Mouse (Mus musculus): ENCODE measurements around the gene Kmt5c. TPM values are rescaled to one million over a fixed set of nuclear protein-coding genes. Genes with fewer than 3 reads are reported as not detected.
A peak's percentile ranks its signal among the peaks of the same experiment; 100 is the strongest.

The Kmt5c gene
- polyA plus RNA-seq (2014; fragmentation: Nextera tagmentation; extraction: Ambion mirVana): 54.6 and 57.1 TPM in 2 replicates

DNA sequence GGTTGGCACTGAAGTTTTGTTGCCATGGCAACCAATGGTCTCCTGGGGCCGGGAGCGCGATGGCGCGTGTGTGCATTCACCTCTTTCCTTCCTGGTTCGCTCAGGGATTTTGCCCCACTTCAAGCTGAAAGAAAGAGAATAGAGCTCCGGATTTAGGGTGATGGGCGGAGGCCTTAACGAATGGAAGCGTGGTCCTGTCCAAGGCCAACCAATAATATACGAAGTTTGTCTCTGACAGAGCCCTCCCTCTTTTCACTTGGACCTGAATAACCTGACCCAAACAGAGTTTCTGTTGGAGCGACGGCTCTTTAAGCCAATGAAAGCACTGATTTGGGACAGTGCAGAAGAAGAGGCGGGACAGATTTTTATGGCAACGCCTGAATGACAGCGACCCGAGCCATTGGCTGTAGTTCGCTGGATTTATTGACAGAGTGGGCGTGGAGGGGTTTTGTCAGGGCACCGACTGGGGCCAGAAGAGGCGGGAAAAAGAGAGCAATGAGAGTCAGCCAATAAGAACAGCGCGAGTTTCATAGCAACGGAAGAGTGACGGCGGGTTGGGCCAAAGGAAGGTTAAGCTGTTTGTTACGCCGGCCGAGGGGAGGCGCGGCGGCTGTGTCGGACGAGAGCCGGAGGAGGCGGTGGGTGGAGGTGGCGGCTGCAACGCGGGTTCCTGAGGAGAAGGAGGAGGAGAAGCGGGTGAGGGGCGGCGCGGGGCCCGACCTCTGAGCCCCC, at the start of gene Kmt5c:
TSS of gene Kmt5c (plus strand) at position 572 of the 732 bp plus-strand sequence.
- ATAC-seq: peak; percentile 96
- H3K4me3 ChIP-seq (ENCODE audit: low read depth, low read length): peak within 1 kb of the TSS; percentile 67
- peak within 1 kb of the TSS; percentile 90 for H3K9ac ChIP-seq (ENCODE audit: low read length)
- H3K36me3 ChIP-seq (ENCODE audit: control insufficient read depth, insufficient read depth, low read length): 0 out of 2 replicates have a peak, but pooled peaks cover 4% of the 10 kb centered on the region
- WGBS: under 1% methylated on average over 39 of the region's 44 CpGs
- H3K27me3 ChIP-seq (replicated peaks; ENCODE audit: control insufficient read depth, insufficient read depth, low read length): no peaks in the 10 kb centered on the region
- DNase-seq (ENCODE audit: low spot score): peak; percentile 100
- H3K27ac ChIP-seq (ENCODE audit: low read depth, low read length): peak within 1 kb of the TSS; percentile 91
- peak within 1 kb of the TSS; percentile 68 for H3K4me2 ChIP-seq (ENCODE audit: low read length)
- H3K4me1 ChIP-seq (ENCODE audit: control insufficient read depth, insufficient read depth, low read length): peaks cover 21% of the 10 kb centered on the region
- no peaks in the 10 kb centered on the region for H3K9me3 ChIP-seq (replicated peaks; ENCODE audit: control insufficient read depth, low read length)

DNA sequence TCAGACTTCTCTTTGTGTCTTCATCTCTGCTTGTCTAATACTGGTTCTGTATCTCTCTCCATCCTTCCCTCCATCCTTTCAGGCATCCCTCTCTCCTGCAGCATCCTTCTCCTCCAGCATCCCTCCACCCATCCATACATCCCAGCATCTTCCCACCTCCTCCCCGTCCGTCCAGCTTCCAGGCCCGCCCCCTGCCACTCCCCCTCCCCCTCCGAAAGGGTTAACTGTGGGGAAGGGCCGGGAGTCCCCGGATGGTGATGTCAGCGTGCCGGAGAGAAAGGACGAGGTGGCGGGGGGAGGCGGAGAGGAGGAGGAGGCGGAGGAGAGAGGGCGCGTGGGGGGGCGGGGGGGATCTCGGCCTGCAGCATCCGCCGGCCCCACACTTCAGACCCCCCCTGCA, 49.5 kb upstream of the Kmt5c start, which contains the start of gene Brsk1:
TSS of gene Brsk1 (plus strand) at position 218 of the 400 bp plus-strand sequence.
- Histone ChIP-seq H3K9me3 (replicated peaks; ENCODE audit: control insufficient read depth, low read length) (no peaks in the 10 kb centered on the region), H3K36me3 (ENCODE audit: control insufficient read depth, insufficient read depth, low read length) (peaks cover 31% of the 10 kb centered on the region), H3K4me3 (ENCODE audit: low read depth, low read length) (peak within 1 kb of the TSS; percentile 97), H3K9ac (ENCODE audit: low read length) (peak within 1 kb of the TSS; percentile 100), H3K4me2 (ENCODE audit: low read length) (peak within 1 kb of the TSS; percentile 77), H3K27ac (ENCODE audit: low read depth, low read length) (peak within 1 kb of the TSS; percentile 97), H3K27me3 (replicated peaks; ENCODE audit: control insufficient read depth, insufficient read depth, low read length) (no peaks in the 10 kb centered on the region), H3K4me1 (ENCODE audit: control insufficient read depth, insufficient read depth, low read length) (peaks cover 6% of the 10 kb centered on the region)
- ATAC-seq (peak; percentile 93), DNase-seq (ENCODE audit: low spot score) (peak; percentile 95)
- WGBS: under 1% methylated on average over 9 of the region's 18 CpGs

DNA sequence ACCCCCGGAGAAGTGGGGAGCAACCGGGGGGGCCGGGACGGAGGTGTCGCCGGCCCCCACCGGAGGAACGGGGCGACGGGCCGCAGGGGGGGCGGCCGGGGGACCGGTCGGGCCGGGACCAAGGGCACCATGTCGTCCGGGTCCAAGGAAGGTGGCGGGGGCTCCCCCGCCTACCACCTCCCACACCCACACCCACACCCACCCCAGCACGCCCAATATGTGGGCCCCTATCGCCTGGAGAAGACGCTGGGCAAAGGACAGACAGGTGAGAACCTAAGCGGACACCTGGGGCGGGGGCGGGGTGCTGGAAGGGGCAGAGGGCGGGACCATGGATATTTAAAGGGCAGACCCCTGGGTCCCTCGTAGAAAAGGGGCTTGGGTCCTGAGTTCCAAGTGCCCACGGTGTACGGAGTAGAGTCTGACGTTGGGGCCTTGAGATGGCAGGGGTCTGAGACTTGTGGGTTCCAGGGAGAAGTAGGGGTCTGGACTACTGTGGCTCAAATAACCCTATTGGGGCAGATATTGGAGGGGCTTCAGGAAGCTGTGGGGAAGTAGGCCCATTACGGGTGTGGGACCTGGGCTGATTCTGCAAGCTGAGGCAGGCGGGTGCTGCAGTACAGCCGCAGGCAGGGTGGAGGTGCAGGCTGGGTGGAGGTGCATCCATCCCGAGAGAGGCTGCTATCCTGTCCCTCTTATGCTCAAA, 48.8 kb upstream of the Kmt5c start:
- 4% methylated on average over 22 of the region's 35 CpGs for WGBS
- ATAC-seq (peak; percentile 70), DNase-seq (ENCODE audit: low spot score) (peak; percentile 34)
- H3K4me3 ChIP-seq (ENCODE audit: low read depth, low read length): peak overlapping the region; percentile 97
- peaks cover 38% of the 10 kb centered on the region for H3K36me3 ChIP-seq (ENCODE audit: control insufficient read depth, insufficient read depth, low read length)
- H3K27ac ChIP-seq (ENCODE audit: low read depth, low read length): peak overlapping the region; percentile 97
- H3K9me3 ChIP-seq (replicated peaks; ENCODE audit: control insufficient read depth, low read length): no peaks in the 10 kb centered on the region
- H3K4me1 ChIP-seq (ENCODE audit: control insufficient read depth, insufficient read depth, low read length): peaks cover 6% of the 10 kb centered on the region
- H3K4me2 ChIP-seq (ENCODE audit: low read length): peak overlapping the region; percentile 77
- H3K27me3 ChIP-seq (replicated peaks; ENCODE audit: control insufficient read depth, insufficient read depth, low read length): no peaks in the 10 kb centered on the region
- H3K9ac ChIP-seq (ENCODE audit: low read length): peak overlapping the region; percentile 100

DNA sequence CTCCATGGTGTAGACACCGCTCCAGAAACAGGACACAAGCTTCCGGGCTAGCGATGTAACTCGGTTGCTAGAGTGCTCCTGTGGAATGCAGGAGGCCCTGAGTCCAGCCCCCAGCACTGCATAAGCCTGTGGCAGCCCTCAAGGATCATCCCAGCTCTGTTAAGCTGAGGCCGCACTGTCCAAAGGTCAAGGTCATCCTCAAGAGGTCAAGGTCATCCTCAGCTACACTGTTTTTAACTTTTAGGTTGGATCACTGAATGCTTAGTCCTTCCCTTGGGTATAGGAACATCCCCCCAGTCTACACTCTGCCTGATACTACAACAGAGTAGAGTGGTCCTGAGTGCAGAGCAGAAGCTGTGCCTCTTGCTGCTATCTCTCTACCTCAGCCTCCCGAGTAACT, 46.9 kb upstream of the Kmt5c start:
- no peaks in the 10 kb centered on the region for H3K27me3 ChIP-seq (replicated peaks; ENCODE audit: control insufficient read depth, insufficient read depth, low read length)
- 85% methylated on average over 6 of the region's 6 CpGs for WGBS
- ATAC-seq (no peak), DNase-seq (ENCODE audit: low spot score) (no peak)
- H3K4me1 ChIP-seq (ENCODE audit: control insufficient read depth, insufficient read depth, low read length): peaks cover 6% of the 10 kb centered on the region
- H3K9me3 ChIP-seq (replicated peaks; ENCODE audit: control insufficient read depth, low read length): no peaks in the 10 kb centered on the region
- peaks cover 57% of the 10 kb centered on the region for H3K36me3 ChIP-seq (ENCODE audit: control insufficient read depth, insufficient read depth, low read length)
- no peak overlapping the region for H3K27ac ChIP-seq (ENCODE audit: low read depth, low read length)
- no peak overlapping the region for H3K4me3 ChIP-seq (ENCODE audit: low read depth, low read length)
- no peak overlapping the region for H3K4me2 ChIP-seq (ENCODE audit: low read length)
- H3K9ac ChIP-seq (ENCODE audit: low read length): no peak overlapping the region

DNA sequence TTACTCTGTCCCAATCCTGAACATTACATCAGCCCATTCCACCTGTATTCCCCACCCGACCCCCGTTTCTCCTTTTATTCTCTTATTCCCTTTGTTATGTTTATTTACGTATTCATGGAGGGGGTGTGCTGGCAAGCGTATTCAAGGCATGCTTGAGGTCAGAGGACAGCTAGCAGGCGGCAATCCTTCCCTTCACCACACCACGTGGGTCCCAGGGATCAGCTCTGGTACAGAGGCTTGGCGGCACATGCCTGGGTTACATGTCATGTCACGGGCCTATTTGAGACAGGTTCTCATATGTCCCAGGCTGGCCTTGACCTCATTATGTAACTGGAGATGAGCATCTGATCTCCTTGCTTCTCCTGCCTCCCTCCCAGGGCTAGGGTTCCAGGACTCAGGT, 37.6 kb upstream of the Kmt5c start:
- Histone ChIP-seq H3K27ac (ENCODE audit: low read depth, low read length) (no peak overlapping the region), H3K9me3 (replicated peaks; ENCODE audit: control insufficient read depth, low read length) (no peaks in the 10 kb centered on the region), H3K9ac (ENCODE audit: low read length) (no peak overlapping the region), H3K4me1 (ENCODE audit: control insufficient read depth, insufficient read depth, low read length) (no peaks in the 10 kb centered on the region), H3K36me3 (ENCODE audit: control insufficient read depth, insufficient read depth, low read length) (peaks cover 93% of the 10 kb centered on the region), H3K4me3 (ENCODE audit: low read depth, low read length) (no peak overlapping the region), H3K4me2 (ENCODE audit: low read length) (no peak overlapping the region), H3K27me3 (replicated peaks; ENCODE audit: control insufficient read depth, insufficient read depth, low read length) (no peaks in the 10 kb centered on the region)
- 50% methylated on average over 8 of the region's 8 CpGs for WGBS
- DNase-seq (ENCODE audit: low spot score) (no peak), ATAC-seq (no peak)

DNA sequence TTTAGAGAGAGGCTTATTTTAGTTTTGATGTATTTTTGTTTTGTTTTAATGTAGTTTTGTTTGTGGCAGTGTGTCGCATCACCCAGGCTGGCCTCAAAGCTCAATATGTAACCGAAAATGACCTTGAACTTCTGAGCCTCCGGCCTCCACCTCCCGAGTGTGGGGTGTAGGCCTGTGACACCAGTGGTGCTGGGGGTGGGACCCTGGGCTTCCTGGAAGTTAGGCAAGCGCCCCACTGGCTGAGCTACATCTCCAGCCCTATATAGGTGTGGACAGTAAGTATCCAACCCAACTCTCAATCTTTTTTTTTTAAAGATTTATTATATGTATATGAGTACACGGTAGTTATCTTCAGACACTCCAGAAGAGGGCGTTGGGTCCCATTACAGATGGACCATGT, 36.7 kb upstream of the Kmt5c start:
- Histone ChIP-seq H3K4me1 (ENCODE audit: control insufficient read depth, insufficient read depth, low read length) (no peaks in the 10 kb centered on the region), H3K9ac (ENCODE audit: low read length) (no peak overlapping the region), H3K27ac (ENCODE audit: low read depth, low read length) (no peak overlapping the region), H3K4me3 (ENCODE audit: low read depth, low read length) (no peak overlapping the region), H3K27me3 (replicated peaks; ENCODE audit: control insufficient read depth, insufficient read depth, low read length) (no peaks in the 10 kb centered on the region), H3K36me3 (ENCODE audit: control insufficient read depth, insufficient read depth, low read length) (peaks cover 93% of the 10 kb centered on the region), H3K9me3 (replicated peaks; ENCODE audit: control insufficient read depth, low read length) (no peaks in the 10 kb centered on the region), H3K4me2 (ENCODE audit: low read length) (no peak overlapping the region)
- no peak for ATAC-seq
- no peak for DNase-seq (ENCODE audit: low spot score)
- WGBS: 92% methylated on average over 7 of the region's 7 CpGs

DNA sequence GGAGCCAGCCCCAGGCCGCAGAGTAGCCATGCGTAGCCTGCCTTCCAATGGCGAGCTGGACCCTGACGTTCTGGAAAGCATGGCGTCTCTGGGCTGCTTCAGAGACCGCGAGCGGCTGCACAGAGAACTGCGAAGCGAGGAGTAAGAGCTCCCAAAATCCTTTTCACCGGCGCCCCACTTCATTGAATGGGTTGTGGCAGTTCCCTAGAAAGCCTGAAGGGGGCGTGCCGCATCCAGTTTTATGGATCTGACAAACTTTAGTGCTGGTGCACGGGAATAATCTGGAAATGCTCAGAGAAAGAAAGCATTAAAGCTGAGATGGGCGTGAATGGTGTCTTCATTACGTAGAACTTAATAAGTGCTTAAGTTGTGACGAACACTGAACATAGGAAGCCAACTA, 34.8 kb upstream of the Kmt5c start:
- Histone ChIP-seq H3K36me3 (ENCODE audit: control insufficient read depth, insufficient read depth, low read length) (peaks cover 95% of the 10 kb centered on the region), H3K9me3 (replicated peaks; ENCODE audit: control insufficient read depth, low read length) (no peaks in the 10 kb centered on the region), H3K4me3 (ENCODE audit: low read depth, low read length) (no peak overlapping the region), H3K27ac (ENCODE audit: low read depth, low read length) (no peak overlapping the region), H3K27me3 (replicated peaks; ENCODE audit: control insufficient read depth, insufficient read depth, low read length) (no peaks in the 10 kb centered on the region), H3K9ac (ENCODE audit: low read length) (peak overlapping the region; percentile 25; the same call in 1 of the 2 replicates), H3K4me2 (ENCODE audit: low read length) (no peak overlapping the region), H3K4me1 (ENCODE audit: control insufficient read depth, insufficient read depth, low read length) (no peaks in the 10 kb centered on the region)
- DNase-seq (ENCODE audit: low spot score) (peak; percentile 48), ATAC-seq (0 out of 2 replicates have a peak, but pooled peaks have one; percentile 7)
- WGBS: 35% methylated on average over 18 of the region's 18 CpGs

DNA sequence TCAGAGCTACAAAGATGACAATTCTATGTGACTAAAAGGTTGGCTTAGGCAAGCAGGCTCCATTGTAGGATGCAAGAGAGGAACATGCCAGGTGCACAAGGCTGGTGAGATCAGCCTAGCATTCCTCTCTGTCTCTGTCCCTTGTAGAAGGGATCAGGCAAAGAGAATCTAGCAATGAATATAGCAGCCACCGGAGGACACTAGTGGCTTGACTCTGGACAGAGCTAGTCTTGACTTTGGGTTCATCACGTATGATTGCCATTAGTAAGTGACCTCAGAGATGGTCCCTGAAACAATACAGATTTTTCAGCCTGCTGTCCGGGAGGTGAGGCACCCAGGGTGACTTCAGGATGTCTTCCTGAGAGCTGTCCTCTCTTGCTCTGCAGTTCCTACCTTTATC, 27.3 kb upstream of the Kmt5c start:
- H3K27ac ChIP-seq (ENCODE audit: low read depth, low read length): no peak overlapping the region
- ATAC-seq (no peak), DNase-seq (ENCODE audit: low spot score) (no peak)
- H3K4me1 ChIP-seq (ENCODE audit: control insufficient read depth, insufficient read depth, low read length): no peaks in the 10 kb centered on the region
- H3K9me3 ChIP-seq (replicated peaks; ENCODE audit: control insufficient read depth, low read length): no peaks in the 10 kb centered on the region
- H3K9ac ChIP-seq (ENCODE audit: low read length): no peak overlapping the region
- H3K4me2 ChIP-seq (ENCODE audit: low read length): no peak overlapping the region
- peaks cover 95% of the 10 kb centered on the region for H3K36me3 ChIP-seq (ENCODE audit: control insufficient read depth, insufficient read depth, low read length)
- whole genome bisulfite sequencing: 88% methylated on average over 3 of the region's 3 CpGs
- no peak overlapping the region for H3K4me3 ChIP-seq (ENCODE audit: low read depth, low read length)
- no peaks in the 10 kb centered on the region for H3K27me3 ChIP-seq (replicated peaks; ENCODE audit: control insufficient read depth, insufficient read depth, low read length)

DNA sequence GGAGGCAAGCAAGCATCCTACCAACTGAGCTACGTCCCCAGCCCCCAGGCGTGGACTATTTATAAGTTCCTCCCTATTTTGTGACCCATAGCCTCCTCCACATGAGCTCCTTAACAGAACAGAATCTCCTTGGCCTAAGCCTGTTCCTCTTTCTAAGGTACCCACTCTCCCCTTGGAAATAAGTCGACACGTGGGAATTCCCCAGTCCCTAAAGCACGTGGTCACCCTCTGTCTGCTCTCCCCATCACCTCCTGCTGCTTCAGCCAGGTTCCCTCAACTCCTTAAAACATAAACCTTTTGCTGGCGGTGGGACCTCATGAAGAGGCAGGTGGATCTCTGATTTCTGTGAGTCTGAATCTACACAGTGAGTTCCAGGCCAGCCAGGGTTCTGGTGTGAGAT, 23.0 kb upstream of the Kmt5c start:
- H3K4me1 ChIP-seq (ENCODE audit: control insufficient read depth, insufficient read depth, low read length): no peaks in the 10 kb centered on the region
- H3K27ac ChIP-seq (ENCODE audit: low read depth, low read length): no peak overlapping the region
- DNase-seq (ENCODE audit: low spot score) (no peak), ATAC-seq (no peak)
- peaks cover 52% of the 10 kb centered on the region for H3K36me3 ChIP-seq (ENCODE audit: control insufficient read depth, insufficient read depth, low read length)
- no peaks in the 10 kb centered on the region for H3K27me3 ChIP-seq (replicated peaks; ENCODE audit: control insufficient read depth, insufficient read depth, low read length)
- H3K9me3 ChIP-seq (replicated peaks; ENCODE audit: control insufficient read depth, low read length): no peaks in the 10 kb centered on the region
- H3K9ac ChIP-seq (ENCODE audit: low read length): no peak overlapping the region
- H3K4me2 ChIP-seq (ENCODE audit: low read length): no peak overlapping the region
- 71% methylated on average over 6 of the region's 6 CpGs for WGBS
- H3K4me3 ChIP-seq (ENCODE audit: low read depth, low read length): no peak overlapping the region
